Mouse (Mus musculus) liver, adult 2 months (tissue): ENCODE data around the gene Ambra1.

Experiments used
- CTCF ChIP-seq: fragments of 200-500 bp; IDR thresholded peaks from 2 replicates; pipeline ENCODE4 v1.5.1; 2011; ENCODE audit warnings: low read depth, low read length, control low read depth
- POLR2A ChIP-seq: fragments of 200-500 bp; IDR thresholded peaks from 2 replicates; pipeline ENCODE4 v1.6.1; 2011; ENCODE audit warnings: low read length, control low read depth; ENCODE audit not compliant: insufficient read depth; ENCODE audit errors: extremely low read depth

DNA sequence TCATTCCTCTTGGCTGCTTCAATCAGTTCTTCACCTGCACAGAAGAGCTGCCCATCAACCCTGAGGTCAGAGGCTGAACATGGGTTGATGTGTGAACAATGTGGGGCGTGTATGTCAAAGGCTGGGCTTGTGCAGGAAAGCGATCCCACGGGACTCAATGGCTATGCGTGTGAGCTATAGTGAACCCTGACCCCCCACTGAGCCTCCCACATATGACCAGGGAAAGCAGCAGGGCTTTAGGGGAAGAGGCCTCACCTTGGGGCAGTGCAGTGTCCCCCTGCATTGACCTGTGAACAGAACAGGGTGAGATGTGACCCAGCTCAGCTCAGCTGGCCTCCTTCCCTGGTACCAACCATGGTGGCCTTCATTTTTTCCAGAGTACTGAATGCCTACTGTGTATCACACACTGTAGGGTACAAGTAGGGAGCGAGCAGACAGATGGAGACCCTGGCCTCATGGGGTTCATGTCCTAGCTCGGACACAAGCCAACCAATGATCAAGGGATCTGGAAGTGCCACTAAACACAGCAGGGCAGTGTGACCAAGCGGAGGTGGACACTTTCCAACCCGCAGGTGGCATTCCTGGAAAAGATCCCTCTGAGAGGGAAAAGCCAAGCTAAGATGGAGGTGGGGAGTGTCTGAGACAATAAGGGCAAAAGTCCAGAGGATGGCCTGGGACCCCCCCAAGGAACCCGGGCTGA is 205.0 kb downstream of the Ambra1 start:
- TF ChIP-seq POLR2A (no peak), CTCF (no peak)
